Mouse (Mus musculus) ES-E14 (cell line): ENCODE results near the gene Twnk.

Source experiments
- CHD2 ChIP-seq: IDR thresholded peaks from 2 replicates; pipeline ENCODE4 v1.6.1; 2014; ENCODE audit warnings: mild to moderate bottlenecking, low read depth, low read length, inconsistent platforms
- HCFC1 ChIP-seq: IDR thresholded peaks from 2 replicates; pipeline ENCODE4 v1.6.1; 2012; ENCODE audit warnings: low read length, inconsistent platforms, borderline replicate concordance; ENCODE audit not compliant: insufficient read depth

GRCm38 (mm10) chr19:45058113-45058839 is 52.8 kb downstream of the Twnk start:
- TF ChIP-seq CHD2 (peak; percentile 84; the same call in 1 of the 2 replicates), HCFC1 (no peak)
